Mouse (Mus musculus) liver, adult 2 months (tissue): ENCODE results near the gene Sowahd. TPM values are rescaled to one million over a fixed set of nuclear protein-coding genes. Genes with fewer than 3 reads are reported as not detected.
A peak's percentile ranks its signal among the peaks of the same experiment; 100 is the strongest.

ENCODE experiments used
- DNase-seq: peaks from one replicate; pipeline ENCODE4 v3.0.0-alpha.2; 2011; ENCODE audit warnings: low read depth, low spot score; ENCODE audit errors: extremely low read depth
- H3K27ac ChIP-seq: fragments of 200-500 bp; replicated peaks from 2 replicates; pipeline ENCODE4 v1.5.1; 2012; ENCODE audit warnings: low read depth, mild to moderate bottlenecking, control low read depth, inconsistent platforms, low read length; ENCODE audit not compliant: insufficient read depth
- H3K27me3 ChIP-seq: fragments of 200-500 bp; 2 replicates; pipeline ENCODE4 v1.6.1; 2012; ENCODE audit warnings: mild to moderate bottlenecking, moderate library complexity, low read length, inconsistent platforms; ENCODE audit not compliant: control insufficient read depth, insufficient read depth
- H3K36me3 ChIP-seq: fragments of 200-500 bp; 2 replicates; pipeline ENCODE4 v1.6.1; 2012; ENCODE audit warnings: low read length, inconsistent platforms; ENCODE audit not compliant: control insufficient read depth, insufficient read depth
- H3K4me1 ChIP-seq: fragments of 200-500 bp; 2 replicates; pipeline ENCODE4 v1.6.1; 2011; ENCODE audit warnings: low read length; ENCODE audit not compliant: control insufficient read depth, insufficient read depth
- H3K4me3 ChIP-seq: fragments of 200-500 bp; 2 replicates; pipeline ENCODE4 v1.5.1; 2011; ENCODE audit warnings: low read depth, mild to moderate bottlenecking, control low read depth, low read length, moderate library complexity; ENCODE audit not compliant: insufficient read depth
- H3K79me2 ChIP-seq: fragments of 200-500 bp; 2 replicates; pipeline ENCODE4 v1.6.1; 2012; ENCODE audit warnings: inconsistent platforms, mild to moderate bottlenecking, low read length, moderate library complexity; ENCODE audit not compliant: control insufficient read depth, insufficient read depth
- H3K9ac ChIP-seq: fragments of 200-500 bp; 2 replicates; pipeline ENCODE4 v1.6.1; 2012; ENCODE audit warnings: low read depth, mild to moderate bottlenecking, control low read depth, inconsistent platforms, low read length
- CTCF ChIP-seq: fragments of 200-500 bp; IDR thresholded peaks from 2 replicates; pipeline ENCODE4 v1.5.1; 2011; ENCODE audit warnings: low read depth, low read length, control low read depth
- POLR2A ChIP-seq: fragments of 200-500 bp; IDR thresholded peaks from 2 replicates; pipeline ENCODE4 v1.6.1; 2011; ENCODE audit warnings: low read length, control low read depth; ENCODE audit not compliant: insufficient read depth; ENCODE audit errors: extremely low read depth
- WGBS: fragments of 180-500 bp; shearing (Covaris S2); methylation state at CpG from one replicate; pipeline ENCODE4 v1.1.7; 2018; 5-methylcytosine and 5-hydroxymethylcytosine counted together
- polyA plus RNA-seq: library from polyadenylated mRNA; depleted of rRNA; stranded (reverse); fragments of >200 nt; gene quantifications from 2 replicates; pipeline ENCODE4 v1.2.3, GENCODE M21; 2012
- total RNA-seq: library from RNA; depleted of rRNA; stranded (reverse); fragments of >200 nt; gene quantifications from 2 replicates; pipeline ENCODE4 v1.2.3, GENCODE M21; 2014

Sowahd gene
- total and polyA plus RNA-seq, 2 experiments, result not detected

DNA sequence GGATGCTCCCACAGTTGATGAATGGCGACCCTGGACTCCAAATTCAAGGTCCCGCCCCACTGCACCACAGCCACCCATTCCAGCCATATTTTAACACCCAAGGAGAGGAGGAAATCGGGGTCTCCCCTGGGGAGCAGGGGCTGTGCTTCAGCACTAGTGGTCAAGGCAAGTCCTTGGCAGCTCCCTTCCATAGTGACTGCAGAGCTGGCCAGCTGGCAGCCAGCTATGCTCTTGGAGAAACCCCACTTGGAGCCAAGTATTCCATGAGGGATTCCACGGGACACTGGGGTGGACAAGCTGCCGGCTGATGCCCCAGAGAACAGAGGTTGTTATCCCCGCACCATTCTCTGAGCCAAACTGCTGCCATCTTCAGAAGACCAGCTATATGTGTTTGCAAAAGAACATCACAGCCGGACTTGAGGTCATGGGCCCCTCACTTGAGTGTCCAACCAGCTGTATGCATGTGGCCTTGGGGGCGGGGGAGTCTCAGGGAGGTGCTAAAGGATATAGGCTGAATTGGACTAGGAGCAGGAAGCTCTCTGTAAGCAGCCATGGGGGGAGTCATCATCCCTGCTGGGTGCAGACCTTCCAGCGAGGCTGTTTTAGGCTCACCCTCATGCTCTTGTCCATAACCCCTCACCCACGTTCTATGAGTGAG lies 24.9 kb upstream of the Sowahd start:
- Histone ChIP-seq H3K9ac (no peak overlapping the region), H3K27me3 (no peaks in the 10 kb centered on the region), H3K4me3 (no peak overlapping the region), H3K27ac (no peak overlapping the region), H3K36me3 (no peaks in the 10 kb centered on the region), H3K79me2 (no peaks in the 10 kb centered on the region), H3K4me1 (no peaks in the 10 kb centered on the region)
- WGBS, result 59% methylated on average over 10 of the region's 10 CpGs
- DNase-seq, result no peak
- TF ChIP-seq POLR2A (no peak), CTCF (no peak)

GRCm38 (mm10) chrX:37028378-37028777 lies 20.3 kb upstream of the Sowahd start:
- 32% methylated on average over 3 of the region's 3 CpGs for WGBS

GRCm38 (mm10) chrX:37042726-37043125 lies 5.9 kb upstream of the Sowahd start:
- H3K4me1 ChIP-seq, result no peaks in the 10 kb centered on the region
- 12% methylated on average over 9 of the region's 9 CpGs for whole genome bisulfite sequencing

More at GRCm38 (mm10) chrX:37028378-37028777, 20.3 kb upstream of the Sowahd start:
- H3K9ac ChIP-seq, result no peak overlapping the region
- no peaks in the 10 kb centered on the region for H3K79me2 ChIP-seq
- peak; percentile 3 for DNase-seq
- H3K4me3 ChIP-seq, result no peak overlapping the region
- H3K27me3 ChIP-seq, result no peaks in the 10 kb centered on the region
- H3K27ac ChIP-seq, result no peak overlapping the region
- TF ChIP-seq CTCF (no peak), POLR2A (no peak)
- no peaks in the 10 kb centered on the region for H3K36me3 ChIP-seq
- H3K4me1 ChIP-seq, result no peaks in the 10 kb centered on the region

DNA sequence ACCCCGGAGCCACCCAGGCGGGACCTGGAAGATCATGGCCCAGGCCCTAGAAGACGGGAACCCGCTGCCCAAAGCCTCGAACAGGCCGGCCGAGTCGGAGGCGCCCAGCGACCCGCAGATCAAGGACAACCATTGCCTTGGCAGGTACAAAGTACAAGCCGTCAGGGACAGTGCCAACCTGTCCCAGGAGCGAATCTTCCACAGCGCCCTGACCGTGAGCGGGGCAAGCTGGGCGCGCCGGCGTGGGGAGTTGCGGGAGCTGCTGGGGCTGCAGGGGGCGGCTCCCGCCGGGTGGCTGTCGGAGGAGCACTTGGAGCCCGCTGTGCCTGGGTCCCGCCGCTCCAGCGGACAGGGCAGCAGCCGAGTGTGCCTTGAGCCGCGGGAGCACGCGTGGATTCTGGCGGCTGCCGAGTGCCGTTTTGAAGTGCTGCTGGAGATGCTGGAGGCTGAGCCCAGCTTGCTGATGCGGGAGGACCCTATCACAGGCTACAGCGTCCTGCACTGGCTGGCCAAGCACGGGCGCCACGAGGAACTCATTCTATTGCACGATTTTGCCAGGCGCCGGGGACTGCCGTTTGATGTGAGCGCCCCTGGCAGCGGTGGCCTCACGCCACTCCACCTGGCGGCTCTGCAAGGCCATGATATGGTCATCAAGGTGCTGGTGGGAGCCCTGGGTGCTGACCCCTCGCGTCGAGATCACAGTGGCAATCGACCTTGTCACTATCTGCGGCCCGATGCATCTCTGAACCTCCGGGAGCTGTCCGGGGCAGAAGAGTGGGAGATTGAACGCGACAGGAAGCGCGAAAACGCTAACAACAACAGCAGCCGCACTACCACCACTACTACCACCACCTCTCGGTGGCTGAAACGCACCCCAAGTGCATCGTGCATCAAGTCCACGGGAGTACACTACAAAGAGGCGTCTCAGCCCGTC lies 512 bp downstream of the Sowahd start:
- no peaks in the 10 kb centered on the region for H3K79me2 ChIP-seq
- TF ChIP-seq POLR2A (no peak), CTCF (no peak)
- WGBS, result 3% methylated on average over 60 of the region's 70 CpGs
- peaks cover 9% of the 10 kb centered on the region; the same call in 1 of the 2 replicates for H3K27me3 ChIP-seq
- H3K27ac ChIP-seq, result no peak overlapping the region
- H3K9ac ChIP-seq, result peak overlapping the region; percentile 17
- peak overlapping the region; percentile 41; the same call in 1 of the 2 replicates for H3K4me3 ChIP-seq
- H3K4me1 ChIP-seq, result 0 out of 2 replicates have a peak, but pooled peaks cover 3% of the 10 kb centered on the region
- peak; percentile 29 for DNase-seq
- H3K36me3 ChIP-seq, result no peaks in the 10 kb centered on the region

More at GRCm38 (mm10) chrX:37042726-37043125, 5.9 kb upstream of the Sowahd start:
- Histone ChIP-seq H3K27me3 (no peaks in the 10 kb centered on the region), H3K4me3 (no peak overlapping the region), H3K79me2 (no peaks in the 10 kb centered on the region), H3K36me3 (no peaks in the 10 kb centered on the region), H3K27ac (no peak overlapping the region), H3K9ac (no peak overlapping the region)
- TF ChIP-seq CTCF (peak; percentile 55; the same call in 1 of the 2 replicates), POLR2A (no peak)
- no peak for DNase-seq

DNA sequence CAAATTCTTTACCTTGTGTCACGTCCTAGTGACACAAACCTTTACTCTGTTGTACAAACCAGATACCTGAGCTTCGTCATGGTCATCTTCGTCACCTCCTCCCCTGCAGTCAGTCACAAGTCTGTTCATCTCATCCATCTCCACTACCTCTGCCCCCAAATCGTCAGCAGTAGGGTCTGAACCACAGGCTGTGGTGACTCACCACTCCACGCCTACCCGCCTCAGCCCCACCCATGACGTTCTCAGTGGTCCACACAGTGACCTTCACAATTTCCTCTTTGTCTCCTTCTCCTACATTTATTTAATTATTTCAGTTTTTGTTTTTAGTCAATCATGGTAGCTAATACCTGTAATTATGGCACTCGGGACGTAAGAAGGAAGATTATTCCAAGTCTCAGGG lies 15.3 kb downstream of the Sowahd start:
- Histone ChIP-seq H3K4me3 (no peak overlapping the region), H3K27ac (no peak overlapping the region), H3K9ac (no peak overlapping the region), H3K36me3 (no peaks in the 10 kb centered on the region), H3K79me2 (no peaks in the 10 kb centered on the region), H3K4me1 (no peaks in the 10 kb centered on the region), H3K27me3 (no peaks in the 10 kb centered on the region)
- no peak for DNase-seq
- WGBS, result 80% methylated on average over 9 of the region's 9 CpGs
- TF ChIP-seq CTCF (no peak), POLR2A (no peak)
